Mouse (Mus musculus) liver, adult (tissue): ENCODE results near the gene Sox6.

Experiments used
- GATA4 ChIP-seq: IDR thresholded peaks from 2 replicates; pipeline ENCODE4 v1.6.1; 2014; ENCODE audit warnings: mild to moderate bottlenecking, low read length; ENCODE audit not compliant: insufficient replicate concordance

Sox6 gene

GRCm38 (mm10) chr7:115945516-115945915 lies 93.1 kb downstream of the Sox6 start:
- no peak for TF ChIP-seq GATA4

DNA sequence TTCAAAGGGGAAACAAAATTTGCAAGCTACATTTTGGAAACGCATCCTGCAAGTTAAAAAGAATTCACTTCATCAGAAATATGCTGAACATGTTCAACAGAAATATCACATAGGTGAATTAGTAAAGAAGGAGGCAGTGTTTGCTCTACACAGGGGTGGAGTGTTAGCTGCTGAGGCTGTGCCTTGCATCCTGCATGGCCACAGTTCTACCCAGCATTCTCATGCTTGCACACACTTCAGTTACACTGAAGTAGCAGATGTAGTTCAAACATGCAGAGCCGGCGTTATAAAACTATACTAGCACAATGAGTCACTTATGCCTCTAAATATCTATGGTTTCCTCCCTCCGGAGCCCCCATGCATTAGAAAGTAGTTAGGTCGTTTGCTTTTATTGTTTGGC lies 94.3 kb downstream of the Sox6 start:
- no peak for TF ChIP-seq GATA4

GRCm38 (mm10) chr7:115941766-115942165 lies 96.8 kb downstream of the Sox6 start:
- TF ChIP-seq GATA4: no peak

GRCm38 (mm10) chr7:115939292-115939691 lies 99.3 kb downstream of the Sox6 start:
- no peak for TF ChIP-seq GATA4

- TF ChIP-seq GATA4: no peak
Observed at GRCm38 (mm10) chr7:115936908-115937307, 101.7 kb downstream of the Sox6 start.

DNA sequence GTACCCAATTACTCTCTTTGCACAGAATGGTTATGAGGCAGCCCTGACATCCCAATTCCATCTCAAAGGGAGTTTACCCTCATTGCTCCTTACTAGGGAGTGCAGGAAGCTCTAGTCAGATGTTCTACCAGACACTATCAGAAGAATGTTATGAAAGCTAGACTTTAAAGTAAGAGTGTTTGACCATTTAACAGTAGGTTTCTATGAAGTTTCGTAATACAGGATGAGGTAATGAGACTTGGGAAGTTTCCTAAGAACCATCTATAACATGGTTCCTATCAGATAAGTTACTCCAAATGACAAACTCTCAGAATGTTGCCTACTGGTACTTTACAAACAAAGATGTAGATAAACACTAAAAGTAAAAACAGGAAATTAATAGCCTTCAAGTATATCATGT lies 123.3 kb downstream of the Sox6 start:
- TF ChIP-seq GATA4: no peak

- no peak for TF ChIP-seq GATA4
Observed at GRCm38 (mm10) chr7:115910313-115910712, 128.3 kb downstream of the Sox6 start.

- TF ChIP-seq GATA4: no peak
Observed at GRCm38 (mm10) chr7:115904798-115905207, 133.8 kb downstream of the Sox6 start.

DNA sequence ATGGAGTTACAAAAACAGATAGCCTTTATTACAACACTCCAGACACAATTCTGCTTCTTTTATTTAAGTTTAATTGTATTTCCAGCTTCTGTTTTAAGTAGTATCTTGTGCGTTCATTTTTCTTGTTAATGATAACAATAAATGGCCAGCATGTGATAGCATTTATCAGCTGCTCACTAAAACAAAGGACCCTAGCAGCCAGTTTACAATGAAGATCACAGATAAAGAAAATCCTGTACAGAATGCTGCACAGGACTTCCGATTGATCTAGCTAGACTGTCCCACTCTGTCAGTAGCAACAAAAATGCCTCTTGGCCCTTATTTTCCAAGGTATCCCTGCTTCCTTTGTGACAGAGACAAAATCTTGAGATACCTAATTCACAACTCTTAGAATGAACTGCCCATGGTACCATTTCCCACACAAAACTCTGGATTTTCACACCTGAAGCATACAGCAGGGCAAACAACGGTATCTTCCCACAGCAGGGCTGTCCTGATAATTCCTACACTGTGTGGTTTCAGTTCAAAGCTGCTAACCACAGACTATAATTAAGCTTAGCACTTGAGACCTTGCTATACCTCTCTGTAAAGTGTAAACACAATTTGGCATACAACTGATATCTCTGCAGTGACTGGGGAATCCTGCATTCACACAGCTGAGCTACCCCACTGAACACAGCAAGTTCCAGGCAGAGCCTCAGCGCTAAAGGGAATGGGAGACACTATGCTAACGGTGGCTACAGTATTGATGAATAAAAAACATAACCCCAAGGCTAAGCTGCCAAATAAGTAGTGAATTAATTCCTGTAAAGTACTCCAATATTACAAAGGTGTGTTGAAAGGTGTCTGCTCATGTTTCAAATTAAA lies 134.4 kb downstream of the Sox6 start:
- TF ChIP-seq GATA4: no peak

- no peak for TF ChIP-seq GATA4
Observed at GRCm38 (mm10) chr7:115903368-115903767, 135.2 kb downstream of the Sox6 start.

- no peak for TF ChIP-seq GATA4
Observed at GRCm38 (mm10) chr7:115895831-115896230, 142.8 kb downstream of the Sox6 start.

GRCm38 (mm10) chr7:115895028-115895671 lies 143.4 kb downstream of the Sox6 start:
- TF ChIP-seq GATA4: no peak

GRCm38 (mm10) chr7:115891482-115891881 lies 147.1 kb downstream of the Sox6 start:
- TF ChIP-seq GATA4: no peak

- TF ChIP-seq GATA4: no peak
Observed at GRCm38 (mm10) chr7:115889926-115890325, 148.7 kb downstream of the Sox6 start.

DNA sequence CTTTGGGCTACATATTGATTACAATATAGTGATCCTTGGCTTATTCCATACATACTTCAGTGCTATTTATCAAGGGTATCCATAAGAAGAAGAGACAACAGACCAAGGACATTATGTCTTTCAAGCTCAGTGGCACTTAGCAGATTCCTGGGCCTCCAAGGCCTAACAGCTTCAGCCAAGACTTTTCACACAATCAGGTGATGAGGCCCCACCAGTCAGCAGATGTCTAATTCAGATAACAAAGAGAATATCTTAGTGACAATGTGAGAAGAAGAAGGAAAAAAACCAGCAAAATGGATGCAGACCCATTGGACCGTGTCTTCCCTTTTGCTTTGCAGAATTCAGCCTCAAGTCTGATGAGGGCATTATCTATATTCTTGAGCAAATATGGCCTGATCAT lies 150.0 kb downstream of the Sox6 start:
- no peak for TF ChIP-seq GATA4

GRCm38 (mm10) chr7:115888120-115888519 lies 150.5 kb downstream of the Sox6 start:
- TF ChIP-seq GATA4: no peak
